Mouse (Mus musculus): ENCODE measurements around the gene Pja2. TPM values are rescaled to one million over a fixed set of nuclear protein-coding genes. Genes with fewer than 3 reads are reported as not detected.

Gene Pja2
- polyA plus RNA-seq, 1 experiment from 2014 or later = 107 TPM

Small RNA genes within 50 kb of the gene (microRNA-seq; reads per million reads assigned to microRNA genes)
- not detected for gene Gm24194
